In genomic region chrX:167344356-167344755, GRCm38 (mm10) we compare ENCODE assay signal across 21 mouse cellular contexts. TPM values are rescaled to one million over a fixed set of nuclear protein-coding genes. Genes with fewer than 3 reads are reported as not detected.
DNase-seq lines count a peak whose midpoint lies in the region; ATAC-seq and TF ChIP-seq lines count a peak whose summit lies in the region.
"Had no signal": no experiment of that assay in that cellular context is flagged by ENCODE, and none has a peak within 500 bp of the region (broad histone marks: within the 10 kb centered on the region; RNA-seq: fewer than 3 reads in every experiment).

No protein-coding gene starts in this region.

- 65% methylated on average over 1 of the region's 1 CpGs for WGBS in kidney, embryonic 14.5 days
- 74% methylated on average over 1 of the region's 1 CpGs for WGBS in heart, adult 2 months
- 87% methylated on average over 1 of the region's 1 CpGs for WGBS in liver, embryonic 11.5 days

- no peak for ATAC-seq in kidney, embryonic 14.5 days (ENCODE audit: low FRiP score, low TSS enrichment)
- no peak for ATAC-seq in liver, embryonic 11.5 days (replicated peaks; ENCODE audit: low FRiP score)
- ATAC-seq: forebrain, embryonic 14.5 days had no signal

- no peaks in the 10 kb centered on the region for H3K4me1 ChIP-seq in kidney, embryonic 14.5 days (ENCODE audit: control insufficient read depth, insufficient read depth, low read length)
- H3K4me1 ChIP-seq in heart, adult 2 months (ENCODE audit: control insufficient read depth, insufficient read depth, low read length): no peaks in the 10 kb centered on the region
- no peaks in the 10 kb centered on the region for H3K4me1 ChIP-seq in liver, embryonic 11.5 days (replicated peaks; ENCODE audit: control insufficient read depth, insufficient read depth, low read length)
- H3K4me1 ChIP-seq: heart, embryonic 12.5 days; hindbrain, embryonic 15.5 days; midbrain, embryonic 12.5 days had no signal

- no peak overlapping the region for H3K9ac ChIP-seq in kidney, embryonic 14.5 days (ENCODE audit: low read depth, low read length)
- no peak overlapping the region for H3K9ac ChIP-seq in heart, adult 2 months (ENCODE audit: low read depth, low read length)
- no peak overlapping the region for H3K9ac ChIP-seq in liver, embryonic 11.5 days (ENCODE audit: low read depth, low read length)
- H3K9ac ChIP-seq: heart, embryonic 12.5 days; hindbrain, embryonic 15.5 days; midbrain, embryonic 12.5 days had no signal

- intact Hi-C loops in heart, adult 2 months (cut with DNase I): no loop called here

- H3K4me3 ChIP-seq in kidney, embryonic 14.5 days (ENCODE audit: low read length): no peak overlapping the region
- H3K4me3 ChIP-seq in heart, adult 2 months: no peak overlapping the region
- H3K4me3 ChIP-seq in liver, embryonic 11.5 days (ENCODE audit: low read depth, low read length): no peak overlapping the region
- H3K4me3 ChIP-seq: heart, embryonic 12.5 days; hindbrain, embryonic 15.5 days; midbrain, embryonic 12.5 days; myocyte had no signal

- no peak overlapping the region for H3K27ac ChIP-seq in kidney, embryonic 14.5 days (ENCODE audit: low read depth, low read length)
- no peak overlapping the region for H3K27ac ChIP-seq in heart, adult 2 months
- H3K27ac ChIP-seq in liver, embryonic 11.5 days (ENCODE audit: low read depth, low read length): no peak overlapping the region
- H3K27ac ChIP-seq: hindbrain, embryonic 15.5 days; midbrain, embryonic 12.5 days had no signal

- H3K36me3 ChIP-seq in kidney, embryonic 14.5 days (ENCODE audit: control insufficient read depth, insufficient read depth, low read length): no peaks in the 10 kb centered on the region
- H3K36me3 ChIP-seq in heart, adult 2 months (ENCODE audit: control insufficient read depth, insufficient read depth, low read length): no peaks in the 10 kb centered on the region
- no peaks in the 10 kb centered on the region for H3K36me3 ChIP-seq in liver, embryonic 11.5 days (ENCODE audit: control insufficient read depth, insufficient read depth, low read length)
- H3K36me3 ChIP-seq: heart, embryonic 12.5 days; hindbrain, embryonic 15.5 days; midbrain, embryonic 12.5 days had no signal

- TF ChIP-seq EP300 in heart, adult 2 months (IDR thresholded peaks at IDR 0.05; ENCODE audit: insufficient read depth, low read depth, low read length): no peak

- TF ChIP-seq POLR2A in heart, adult 2 months (IDR thresholded peaks at IDR 0.05; ENCODE audit: insufficient read depth, low read depth, low read length): no peak

- H3K27me3 ChIP-seq in kidney, embryonic 14.5 days (ENCODE audit: control insufficient read depth, insufficient read depth, low read length): no peaks in the 10 kb centered on the region
- no peaks in the 10 kb centered on the region for H3K27me3 ChIP-seq in heart, adult 2 months (ENCODE audit: control insufficient read depth, insufficient read depth, low read length)
- H3K27me3 ChIP-seq in liver, embryonic 11.5 days (replicated peaks; ENCODE audit: control insufficient read depth, insufficient read depth, low read length): peaks cover 4% of the 10 kb centered on the region; the same call in 1 of the 2 replicates
- H3K27me3 ChIP-seq: heart, embryonic 12.5 days had no signal

- no peaks in the 10 kb centered on the region for H3K79me2 ChIP-seq in heart, adult 2 months (replicated peaks; ENCODE audit: control insufficient read depth, insufficient read depth, low read length)

- no peak overlapping the region for H3K4me2 ChIP-seq in kidney, embryonic 14.5 days (replicated peaks; ENCODE audit: low read depth, low read length)
- no peak overlapping the region for H3K4me2 ChIP-seq in liver, embryonic 11.5 days
- H3K4me2 ChIP-seq: heart, embryonic 12.5 days; hindbrain, embryonic 15.5 days; midbrain, embryonic 12.5 days had no signal

- DNase-seq in kidney, adult 11 months: peak; percentile 71
- peak; percentile 73 for DNase-seq in NIH3T3 (ENCODE audit: low read depth)
- peak; percentile 66 for DNase-seq in kidney, adult 9 months
- peak; percentile 3 to 30 for DNase-seq in kidney, postnatal 4 days
- no peak for DNase-seq in gastrocnemius, adult 18-20 months (ENCODE audit: low spot score)
- DNase-seq in heart, adult 2 months: no peak
- DNase-seq in liver, embryonic 11.5 days (ENCODE audit: low spot score): no peak
- DNase-seq: adrenal gland, postnatal 10 days; B cell, adult 2 months; cerebellum, adult 18-20 months; cerebellum, postnatal 36 days; layer of hippocampus, postnatal 36 days; left cerebral cortex, postnatal 4 days; right cerebral cortex, adult 18-20 months; thymus, adult 2 months had no signal

- H3K9me3 ChIP-seq in kidney, embryonic 14.5 days (ENCODE audit: control insufficient read depth, low read length): no peaks in the 10 kb centered on the region
- no peaks in the 10 kb centered on the region for H3K9me3 ChIP-seq in liver, embryonic 11.5 days (ENCODE audit: control insufficient read depth, low read length)
- H3K9me3 ChIP-seq: heart, embryonic 12.5 days; hindbrain, embryonic 15.5 days; midbrain, embryonic 12.5 days had no signal

- no peak for TF ChIP-seq CTCF in heart, adult 2 months (IDR thresholded peaks at IDR 0.05)

RNA-seq across cellular contexts. Expression of gene Tlr7, which starts 14.0 kb away (rescaled TPM):
- 0.21 and 0.73 TPM in 2 replicates for polyA plus RNA-seq in kidney, embryonic 14.5 days (2014; fragmentation: Nextera tagmentation; extraction: Ambion mirVana)
- total RNA-seq in gastrocnemius, adult 18-20 months (2021): under 1 TPM; 0.66 to 0.95 TPM
- 1 to 10 TPM; 1.7 to 2.5 TPM for total RNA-seq in heart, adult 2 months (2021)
- 0.57 and 0.91 TPM in 2 replicates for polyA plus RNA-seq in heart, adult 2 months (2012; rRNA removed)
- 0.83 and 1.1 TPM in 2 replicates for polyA plus RNA-seq in liver, embryonic 11.5 days (2014; fragmentation: Nextera tagmentation; extraction: Ambion mirVana)
- polyA plus RNA-seq: myocyte had no signal

RNA-seq across cellular contexts. Expression of gene Prps2, which starts 38.2 kb away (rescaled TPM):
- 21.3 and 35.5 TPM in 2 replicates for polyA plus RNA-seq in kidney, embryonic 14.5 days (2014; fragmentation: Nextera tagmentation; extraction: Ambion mirVana)
- 1 to 10 TPM; 1.6 to 1.9 TPM for total RNA-seq in gastrocnemius, adult 18-20 months (2021)
- 10 to 100 TPM; 12.5 to 13.6 TPM for total RNA-seq in heart, adult 2 months (2021)
- 4.6 and 7.1 TPM in 2 replicates for polyA plus RNA-seq in heart, adult 2 months (2012; rRNA removed)
- 25.2 and 25.9 TPM in 2 replicates for polyA plus RNA-seq in liver, embryonic 11.5 days (2014; fragmentation: Nextera tagmentation; extraction: Ambion mirVana)

Comparison
In these comparisons a context has a peak if more than half of its experiments do, and no peak if none do; other contexts are left out.
1. DNase-seq: peak in kidney, adult 11 months (single experiment), NIH3T3 (single experiment), kidney, adult 9 months (single experiment) and kidney, postnatal 4 days (2 of 2); none in gastrocnemius, adult 18-20 months (single experiment), heart, adult 2 months (0 of 2) and liver, embryonic 11.5 days (single experiment).